Mouse (Mus musculus): Measurements from ENCODE around the gene Gm9887. TPM values are rescaled to one million over a fixed set of nuclear protein-coding genes. Genes with fewer than 3 reads are reported as not detected.
A peak's percentile ranks its signal among the peaks of the same experiment; 100 is the strongest.

The Gm9887 gene
- total and polyA plus RNA-seq, 3 experiments = 3.4 to 4.3 TPM; not detected in 1

GRCm38 (mm10) chr12:69377188-69377587 is 4.9 kb upstream of the Gm9887 start:
- dilution Hi-C loops (cut with MboI; ENCODE audit: extremely low pct_ligation_motif_present, extremely low pct_unique_long_range_greater_than_20kb, low sequenced_read_pairs) (no loop called here), in situ Hi-C loops (cut with MboI; ENCODE audit: low pct_ligation_motif_present, low pct_unique_long_range_greater_than_20kb, low sequenced_read_pairs) (no loop called here)
- Histone ChIP-seq H3K79me2 (replicated peaks; ENCODE audit: control insufficient read depth, extremely low read depth, insufficient read depth, poor library complexity, severe bottlenecking) (peaks cover 35% of the 10 kb centered on the region), H3K36me3 (replicated peaks in 1 of 2; ENCODE audit: control insufficient read depth in 1 of 2, insufficient read depth in 1 of 2, low read length in 1 of 2) (peaks cover 11 to 26% of the 10 kb centered on the region in 2 experiments), H3K4me2 (ENCODE audit: insufficient read depth, low read depth, poor library complexity, severe bottlenecking) (no peak overlapping the region; the same call in 1 of the 2 replicates), H3K27ac (ENCODE audit: insufficient read depth, low read depth) (no peak overlapping the region), H3K27me3 (replicated peaks) (no peaks in the 10 kb centered on the region), H3K9me3 (replicated peaks; ENCODE audit: low read length) (no peaks in the 10 kb centered on the region), H3K4me1 (ENCODE audit: control insufficient read depth in 1 of 2, insufficient read depth in 2 of 2) (peaks cover 5 to 26% of the 10 kb centered on the region in 2 experiments; a peak in 2 of 4 replicates), H3K4me3 (replicated peaks in 1 of 3; ENCODE audit: low read depth in 2 of 3, low read length in 2 of 3, poor library complexity in 1 of 3) (no peak overlapping the region), H3K9ac (ENCODE audit: insufficient read depth, low read depth) (peak overlapping the region; percentile 71; the same call in 1 of the 2 replicates)
- TF ChIP-seq POLR2AphosphoS2 (IDR thresholded peaks at IDR 0.05; ENCODE audit: low read depth, low read length) = 0 out of 2 replicates have a peak, but pooled peaks have one; percentile 11
- 0 out of 2 replicates have a peak, but pooled peaks have one; percentile 43 for TF ChIP-seq CHD1 (IDR thresholded peaks at IDR 0.05; ENCODE audit: low read depth, low read length)
- no peak for TF ChIP-seq E2F4 (IDR thresholded peaks at IDR 0.05; ENCODE audit: insufficient replicate concordance, low read depth, low read length)
- no peak for DNase-seq (ENCODE audit: extremely low read depth)

GRCm38 (mm10) chr12:69376132-69376531 is 3.9 kb upstream of the Gm9887 start:
- H3K4me3 ChIP-seq (replicated peaks in 1 of 3; ENCODE audit: low read depth in 2 of 3, low read length in 2 of 3, poor library complexity in 1 of 3) = peak overlapping the region; percentile 45 to 93 (median 80)
- peak overlapping the region; percentile 64; the same call in 1 of the 2 replicates for H3K27ac ChIP-seq (ENCODE audit: insufficient read depth, low read depth)
- peaks cover 36% of the 10 kb centered on the region for H3K79me2 ChIP-seq (replicated peaks; ENCODE audit: control insufficient read depth, extremely low read depth, insufficient read depth, poor library complexity, severe bottlenecking)
- peaks cover 11 to 24% of the 10 kb centered on the region in 2 experiments for H3K36me3 ChIP-seq (replicated peaks in 1 of 2; ENCODE audit: control insufficient read depth in 1 of 2, insufficient read depth in 1 of 2, low read length in 1 of 2)
- peak overlapping the region; percentile 67 for H3K9ac ChIP-seq (ENCODE audit: insufficient read depth, low read depth)
- TF ChIP-seq ZMIZ1 (IDR thresholded peaks at IDR 0.05; ENCODE audit: low read depth, low read length) (no peak), MEF2A (IDR thresholded peaks at IDR 0.05; ENCODE audit: borderline replicate concordance, low read depth, low read length) (0 out of 2 replicates have a peak, but pooled peaks have one; percentile 12), RAD21 (IDR thresholded peaks at IDR 0.05; ENCODE audit: low read depth, low read length) (no peak), POLR2A (IDR thresholded peaks at IDR 0.05; ENCODE audit: low read depth, low read length) (peak; percentile 36; the same call in 1 of the 2 replicates), EP300 (IDR thresholded peaks at IDR 0.05; ENCODE audit: low read length) (0 out of 2 replicates have a peak, but pooled peaks have one; percentile 16), CHD2 (IDR thresholded peaks at IDR 0.05; ENCODE audit: low read length) (peak; percentile 68), IRF4 (IDR thresholded peaks at IDR 0.05; ENCODE audit: low read depth, low read length) (0 out of 2 replicates have a peak, but pooled peaks have one; percentile 27), ZNF384 (IDR thresholded peaks at IDR 0.05; ENCODE audit: low read depth, low read length) (peak; percentile 21; the same call in 1 of the 2 replicates), NELFE (IDR thresholded peaks at IDR 0.05; ENCODE audit: low read depth, low read length) (no peak)
- H3K27me3 ChIP-seq (replicated peaks) = no peaks in the 10 kb centered on the region
- H3K9me3 ChIP-seq (replicated peaks; ENCODE audit: low read length) = no peaks in the 10 kb centered on the region
- in situ Hi-C loops (cut with MboI; ENCODE audit: low pct_ligation_motif_present, low pct_unique_long_range_greater_than_20kb, low sequenced_read_pairs) (no loop called here), dilution Hi-C loops (cut with MboI; ENCODE audit: extremely low pct_ligation_motif_present, extremely low pct_unique_long_range_greater_than_20kb, low sequenced_read_pairs) (no loop called here)
- DNase-seq (ENCODE audit: extremely low read depth) = no peak
- peaks cover 5 to 23% of the 10 kb centered on the region in 2 experiments; a peak in 2 of 4 replicates for H3K4me1 ChIP-seq (ENCODE audit: control insufficient read depth in 1 of 2, insufficient read depth in 2 of 2)
- H3K4me2 ChIP-seq (ENCODE audit: insufficient read depth, low read depth, poor library complexity, severe bottlenecking) = peak overlapping the region; percentile 99
